Mouse (Mus musculus) megakaryocyte, embryonic 14.5 days (primary cell): ENCODE data around the gene B9d2.

ENCODE experiments used
- FLI1 ChIP-seq: IDR thresholded peaks from 2 replicates; pipeline ENCODE4 v1.6.1; 2012; ENCODE audit warnings: low read length, inconsistent platforms, mixed read lengths
- GATA1 ChIP-seq: IDR thresholded peaks from 3 replicates; pipeline ENCODE4 v1.6.1; 2012; ENCODE audit warnings: mixed read lengths, low read length, inconsistent platforms, borderline replicate concordance

DNA sequence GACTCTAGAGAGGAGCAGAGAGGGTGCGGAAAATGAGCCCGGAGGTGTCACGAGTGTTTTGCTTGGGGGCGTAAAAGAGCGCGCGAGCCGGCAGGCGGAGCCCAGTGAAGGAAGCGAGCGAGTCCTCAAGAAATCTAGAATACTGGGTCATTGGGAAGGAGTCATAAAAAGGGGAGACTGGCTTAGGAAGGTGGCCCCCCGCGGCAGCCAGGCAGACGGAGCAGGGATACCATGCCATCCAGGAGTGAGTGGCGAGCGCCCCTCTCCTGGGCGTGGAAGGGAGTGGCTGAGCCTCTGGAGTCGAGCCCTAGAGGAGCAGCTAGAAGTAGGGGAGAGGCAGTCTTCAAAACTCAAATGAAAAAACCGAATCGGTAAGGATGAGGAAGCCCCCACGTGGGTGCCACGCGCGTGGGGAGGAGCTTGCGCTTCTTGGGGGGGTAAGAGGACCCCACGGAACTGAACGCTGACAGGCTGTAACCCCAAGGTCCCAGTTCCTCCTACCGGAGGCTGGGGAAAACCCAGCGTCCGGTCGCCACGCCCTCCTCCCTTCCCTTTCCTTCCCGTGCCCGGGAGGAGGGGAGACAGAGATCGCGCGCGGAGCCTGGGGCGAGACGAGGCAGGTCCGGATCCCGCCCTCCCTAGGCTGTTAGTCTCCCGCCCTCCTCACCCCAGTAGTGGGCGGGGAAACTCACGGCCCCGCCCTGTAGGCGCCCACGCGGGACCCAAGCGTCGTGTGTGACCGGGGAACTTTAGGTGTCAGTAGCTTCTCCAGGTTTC lies 8.4 kb downstream of the B9d2 start:
- TF ChIP-seq GATA1 (no peak), FLI1 (no peak)
